Mouse (Mus musculus) cerebellum, adult 2 months (tissue): ENCODE data around the gene Arhgap24. TPM values are rescaled to one million over a fixed set of nuclear protein-coding genes. Genes with fewer than 3 reads are reported as not detected.

Source experiments
- DNase-seq, 2 experiments: peaks; one replicate each; pipeline ENCODE4 v3.0.0; 2021
- H3K27ac ChIP-seq: fragments of 200-500 bp; 2 replicates; pipeline ENCODE4 v1.5.1; 2012; ENCODE audit warnings: low read length, control low read depth, inconsistent platforms; ENCODE audit not compliant: insufficient read depth
- H3K27me3 ChIP-seq: fragments of 200-500 bp; 2 replicates; pipeline ENCODE4 v1.6.1; 2012; ENCODE audit warnings: inconsistent platforms, mild to moderate bottlenecking, low read length, moderate library complexity; ENCODE audit not compliant: control insufficient read depth, insufficient read depth
- H3K4me1 ChIP-seq: fragments of 200-500 bp; 2 replicates; pipeline ENCODE4 v1.6.1; 2011; ENCODE audit warnings: low read length; ENCODE audit not compliant: control insufficient read depth, insufficient read depth
- H3K4me3 ChIP-seq: fragments of 200-500 bp; replicated peaks from 2 replicates; pipeline ENCODE3; 2011; ENCODE audit warnings: mild to moderate bottlenecking, low read depth, low read length, control low read depth; ENCODE audit not compliant: insufficient read depth
- CTCF ChIP-seq: fragments of 200-500 bp; IDR thresholded peaks from 2 replicates; pipeline ENCODE4 v1.5.1; 2011; ENCODE audit warnings: low read depth, mild to moderate bottlenecking, control low read depth, low read length, moderate library complexity, borderline replicate concordance; ENCODE audit not compliant: insufficient read depth
- POLR2A ChIP-seq: fragments of 200-500 bp; IDR thresholded peaks from 2 replicates; pipeline ENCODE4 v1.6.1; 2011; ENCODE audit warnings: low read length, control low read depth, borderline replicate concordance; ENCODE audit not compliant: insufficient read depth
- WGBS: fragments of 180-500 bp; shearing (Covaris S2); methylation state at CpG from one replicate; pipeline ENCODE4 v1.1.7; 2018; 5-methylcytosine and 5-hydroxymethylcytosine counted together
- polyA plus RNA-seq: library from polyadenylated mRNA; depleted of rRNA; stranded (reverse); fragments of >200 nt; gene quantifications from 2 replicates; pipeline ENCODE4 v1.2.3, GENCODE M21; 2012

The Arhgap24 gene
- polyA plus RNA-seq, 1 experiment = 11.3 TPM

DNA sequence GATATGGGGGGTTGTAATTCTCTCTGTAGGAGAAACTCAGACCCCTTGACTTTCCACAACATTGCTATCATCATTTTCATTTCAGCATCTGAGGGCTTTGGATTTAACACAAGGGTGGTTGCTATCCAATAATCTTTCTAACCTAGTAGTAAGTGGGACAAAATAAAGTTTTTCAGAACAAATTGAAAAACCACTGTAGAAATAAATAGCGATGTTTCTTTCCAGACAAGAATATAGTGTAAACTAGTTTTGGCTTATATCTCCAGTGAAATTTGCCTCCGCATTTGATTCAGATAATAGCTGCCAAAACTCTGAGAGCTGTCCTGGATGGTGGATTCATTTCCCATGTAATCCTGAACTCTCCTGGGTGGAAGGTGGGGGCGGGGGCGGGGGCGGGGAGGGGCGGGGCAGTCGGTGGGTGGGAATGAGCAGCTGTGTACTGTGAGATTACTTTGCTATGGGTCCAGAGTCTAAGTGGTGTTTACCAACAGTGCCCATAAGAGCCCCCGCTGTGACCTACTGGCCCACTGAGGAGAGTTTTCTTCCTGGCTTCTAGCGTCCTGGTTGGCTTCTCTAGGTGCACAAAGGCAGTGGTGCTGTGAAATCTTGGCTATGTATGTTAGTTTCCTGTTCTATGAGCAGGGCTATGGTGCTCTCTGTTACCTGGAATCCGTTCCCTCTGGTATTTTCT, 2.2 kb downstream of the Arhgap24 start:
- no peak for DNase-seq
- no peaks in the 10 kb centered on the region for H3K4me1 ChIP-seq
- H3K27me3 ChIP-seq = no peaks in the 10 kb centered on the region
- H3K4me3 ChIP-seq = no peak overlapping the region
- TF ChIP-seq POLR2A = no peak
- H3K27ac ChIP-seq = no peak overlapping the region
- WGBS = 33% methylated on average over 10 of the region's 10 CpGs

DNA sequence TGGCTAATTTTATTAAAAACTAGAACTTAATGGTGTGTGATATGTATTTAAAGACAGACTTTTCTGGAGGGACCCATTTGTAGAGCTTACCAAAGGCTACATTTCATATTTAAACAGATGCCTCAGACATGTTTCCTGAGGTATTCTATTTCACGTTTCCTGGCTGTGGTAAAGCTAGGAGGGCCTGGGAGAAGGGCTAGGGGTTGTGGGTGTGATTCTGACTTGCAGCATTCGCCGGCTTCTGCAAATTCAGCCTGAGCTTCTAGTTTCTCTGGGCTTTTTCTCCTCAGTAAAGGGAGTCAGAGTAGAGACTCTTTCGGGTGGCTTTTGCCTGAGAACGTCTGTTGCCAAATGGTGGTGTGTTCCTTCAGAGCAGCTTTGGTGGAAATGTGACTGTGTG, 10.4 kb downstream of the Arhgap24 start:
- no peak for DNase-seq
- no peaks in the 10 kb centered on the region for H3K4me1 ChIP-seq
- TF ChIP-seq POLR2A (no peak), CTCF (no peak)
- H3K4me3 ChIP-seq = no peak overlapping the region
- no peaks in the 10 kb centered on the region for H3K27me3 ChIP-seq
- no peak overlapping the region for H3K27ac ChIP-seq
- 79% methylated on average over 5 of the region's 5 CpGs for WGBS

DNA sequence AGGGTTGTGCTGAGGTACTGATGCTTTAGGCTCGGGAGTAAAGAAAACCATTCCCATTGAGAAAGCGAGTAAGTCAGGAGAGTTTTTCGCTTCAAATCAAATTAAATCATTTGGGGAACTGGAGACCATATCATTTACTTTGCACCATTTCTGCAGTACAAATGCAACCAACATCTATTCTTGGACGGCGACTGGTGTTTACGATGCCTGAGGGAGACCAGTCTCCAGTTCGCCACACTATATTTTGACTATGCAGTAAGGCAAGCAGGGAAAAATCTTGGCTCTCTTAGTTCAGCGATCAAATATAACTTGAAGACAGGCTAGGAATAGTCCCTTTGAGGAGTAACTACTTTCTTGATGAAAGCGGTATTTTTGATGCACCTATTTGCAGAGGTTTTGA, 11.0 kb downstream of the Arhgap24 start:
- TF ChIP-seq CTCF (no peak), POLR2A (no peak)
- no peaks in the 10 kb centered on the region for H3K4me1 ChIP-seq
- no peak overlapping the region for H3K4me3 ChIP-seq
- DNase-seq = no peak
- 92% methylated on average over 9 of the region's 9 CpGs for WGBS
- H3K27ac ChIP-seq = no peak overlapping the region
- H3K27me3 ChIP-seq = no peaks in the 10 kb centered on the region

DNA sequence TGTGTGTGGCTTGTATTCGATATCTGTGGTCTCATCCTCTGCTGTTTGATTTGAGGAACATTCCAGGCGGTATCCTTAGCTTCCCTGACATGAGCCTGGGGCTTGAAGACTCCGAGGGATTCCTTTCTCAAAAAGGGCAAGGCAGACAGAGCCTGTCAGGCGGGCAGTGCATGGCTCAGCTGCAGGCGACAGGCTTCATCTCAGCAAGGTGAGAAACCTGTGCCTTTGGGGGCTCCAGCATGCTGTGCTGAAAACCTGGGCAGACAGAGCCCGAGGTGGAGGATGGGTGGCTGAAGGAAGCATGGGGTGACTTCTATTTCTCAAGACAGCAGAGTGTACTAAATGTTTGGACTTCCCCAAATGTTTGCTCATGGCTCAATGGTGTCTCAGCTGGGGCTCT, 13.6 kb downstream of the Arhgap24 start:
- 20% methylated on average over 6 of the region's 6 CpGs for WGBS
- Histone ChIP-seq H3K4me3 (no peak overlapping the region), H3K27ac (no peak overlapping the region), H3K27me3 (no peaks in the 10 kb centered on the region), H3K4me1 (no peaks in the 10 kb centered on the region)
- TF ChIP-seq CTCF = no peak
- TF ChIP-seq POLR2A = no peak
- no peak for DNase-seq

DNA sequence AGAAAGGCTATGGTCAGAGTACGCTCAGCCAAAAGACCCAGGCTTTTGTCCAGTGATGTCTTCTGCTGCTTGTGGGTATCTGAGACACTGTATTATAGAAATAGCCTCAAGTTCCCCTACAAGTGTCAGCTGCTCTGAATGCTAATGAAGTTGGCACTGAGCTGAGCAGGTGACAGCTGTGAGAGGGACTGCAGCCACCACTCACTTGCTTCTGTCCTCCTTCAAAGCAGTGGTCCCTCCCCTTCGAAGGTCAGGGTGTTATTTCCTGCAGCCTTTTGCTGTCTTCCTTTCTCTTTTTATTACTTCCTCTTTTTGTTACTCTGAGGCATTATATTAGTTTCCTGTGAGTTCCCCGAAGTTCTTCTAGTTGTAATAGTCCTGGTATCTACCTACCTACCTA, 16.0 kb downstream of the Arhgap24 start:
- WGBS = 49% methylated on average over 3 of the region's 3 CpGs
- no peak for DNase-seq
- no peak for TF ChIP-seq CTCF
- TF ChIP-seq POLR2A = no peak
- Histone ChIP-seq H3K27ac (no peak overlapping the region), H3K4me3 (no peak overlapping the region), H3K4me1 (no peaks in the 10 kb centered on the region), H3K27me3 (no peaks in the 10 kb centered on the region)

DNA sequence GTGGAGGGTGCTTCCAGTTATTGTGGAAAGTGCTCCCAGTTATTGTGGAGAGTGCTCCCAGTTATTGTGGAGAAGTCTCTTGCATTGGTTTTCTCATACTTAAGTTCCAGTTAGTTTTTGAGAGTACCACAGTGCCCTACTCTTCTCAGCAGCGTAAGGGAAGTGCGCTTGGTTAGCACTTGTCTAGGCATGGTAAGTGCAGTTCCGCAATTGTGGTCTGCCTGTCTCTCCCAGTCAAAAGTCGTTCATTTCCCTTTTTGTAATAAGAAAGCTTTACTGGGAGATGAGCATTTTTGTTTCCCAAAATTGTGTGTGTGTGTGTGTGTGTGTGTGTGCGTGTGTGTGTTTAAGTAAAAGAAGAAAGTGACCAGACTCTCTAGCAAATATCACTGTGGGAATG, 17.6 kb downstream of the Arhgap24 start:
- no peak overlapping the region for H3K27ac ChIP-seq
- no peaks in the 10 kb centered on the region for H3K27me3 ChIP-seq
- DNase-seq = no peak
- 90% methylated on average over 5 of the region's 5 CpGs for WGBS
- no peaks in the 10 kb centered on the region for H3K4me1 ChIP-seq
- no peak overlapping the region for H3K4me3 ChIP-seq
- TF ChIP-seq POLR2A = no peak
- TF ChIP-seq CTCF = no peak

DNA sequence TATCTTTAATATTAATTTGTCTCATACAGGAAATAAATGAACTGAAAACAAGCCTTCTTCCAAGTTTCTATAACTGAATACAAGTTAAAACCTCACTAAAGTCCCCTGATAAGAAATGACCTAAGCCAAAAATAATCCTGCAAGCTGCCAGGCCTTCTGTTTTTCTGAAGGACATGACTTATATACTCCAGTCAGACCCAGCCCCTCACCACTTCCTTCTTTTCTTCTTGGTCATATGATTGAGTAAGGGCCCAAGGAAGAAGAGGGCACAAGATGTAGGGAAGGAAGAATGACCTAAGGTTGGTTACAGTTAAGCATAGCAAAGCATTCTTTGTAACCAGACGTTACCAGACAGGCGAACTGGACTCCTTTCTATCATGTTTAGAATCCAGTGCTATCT, 21.1 kb downstream of the Arhgap24 start:
- Histone ChIP-seq H3K4me1 (no peaks in the 10 kb centered on the region), H3K27me3 (no peaks in the 10 kb centered on the region), H3K27ac (no peak overlapping the region), H3K4me3 (no peak overlapping the region)
- no peak for DNase-seq
- TF ChIP-seq POLR2A (no peak), CTCF (no peak)
- WGBS = 84% methylated on average over 2 of the region's 2 CpGs

DNA sequence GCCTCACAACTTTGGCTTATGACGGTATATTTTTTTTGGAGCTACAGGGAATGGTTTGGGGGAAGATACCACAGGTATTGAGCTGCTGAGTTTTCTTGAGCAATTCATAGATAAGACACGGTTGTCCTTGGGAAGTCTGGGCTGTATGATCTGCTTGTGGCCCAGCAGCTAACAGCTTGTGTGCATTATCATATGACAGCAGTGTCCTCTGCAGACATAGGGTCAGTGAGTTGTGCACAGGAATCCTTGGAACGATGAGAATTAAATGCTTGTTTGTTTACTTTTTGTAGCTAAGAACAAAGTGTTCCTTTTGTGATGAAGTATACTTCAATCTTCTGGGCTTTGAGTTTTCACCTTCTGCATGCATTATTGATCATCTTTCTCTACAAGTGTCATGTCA, 21.9 kb downstream of the Arhgap24 start:
- H3K27ac ChIP-seq = no peak overlapping the region

DNA sequence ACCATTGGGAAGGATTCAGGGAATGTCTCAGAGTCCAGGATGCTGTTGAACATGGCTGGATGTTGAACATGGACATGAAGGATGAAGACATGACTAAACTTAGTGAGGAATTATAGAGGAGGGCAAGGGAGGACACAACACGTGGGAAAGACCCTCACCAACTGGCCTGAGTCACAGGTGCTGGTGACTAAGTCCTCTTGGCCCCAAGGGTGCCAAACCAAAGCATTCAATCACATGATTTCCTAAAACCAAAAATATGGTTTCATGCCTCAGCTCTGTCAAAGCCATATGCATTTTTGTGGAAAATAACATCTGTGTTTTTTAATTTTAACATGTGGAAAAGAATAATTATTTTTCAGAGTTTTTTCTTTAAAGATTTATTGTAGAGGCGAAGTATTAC, 22.7 kb downstream of the Arhgap24 start:
- no peak for TF ChIP-seq CTCF
- no peak for TF ChIP-seq POLR2A
- no peak for DNase-seq
- Histone ChIP-seq H3K4me3 (no peak overlapping the region), H3K4me1 (no peaks in the 10 kb centered on the region), H3K27ac (no peak overlapping the region), H3K27me3 (no peaks in the 10 kb centered on the region)
- 70% methylated on average over 2 of the region's 2 CpGs for WGBS

More for the DNA sequence above, 21.9 kb downstream of the Arhgap24 start:
- TF ChIP-seq POLR2A = no peak
- no peak for TF ChIP-seq CTCF
- Histone ChIP-seq H3K4me3 (no peak overlapping the region), H3K4me1 (no peaks in the 10 kb centered on the region), H3K27me3 (no peaks in the 10 kb centered on the region)
- DNase-seq = no peak
- WGBS = 77% methylated on average over 3 of the region's 3 CpGs
